Mouse (Mus musculus) liver, embryonic 11.5 days (tissue): ENCODE measurements at regions not wholly inside any gene's neighbourhood (a gene's known extent, or its start where the extent isn't known, plus 50 kb on each side); places are given as distances from the start of the nearest gene placed in this dataset.

Experiments used
- ATAC-seq: fragments of 200-750 bp; cut with Nextera tagmentation; replicated peaks from 2 replicates; pipeline ENCODE4 v1.8.0; 2017; ENCODE audit warnings: moderate number of reproducible peaks, mild to moderate bottlenecking, moderate TSS enrichment, moderate library complexity; ENCODE audit not compliant: low FRiP score
- DNase-seq: peaks from one replicate; pipeline ENCODE4 v3.0.0-alpha.2; 2017; ENCODE audit warnings: low spot score
- H3K27ac ChIP-seq: fragments of 300-500 bp; sonication (generic); 2 replicates; pipeline ENCODE4 v1.5.1; 2014; ENCODE audit warnings: mild to moderate bottlenecking, low read depth, low read length, control low read depth
- H3K27me3 ChIP-seq: fragments of 300-500 bp; sonication (generic); replicated peaks from 2 replicates; pipeline ENCODE4 v1.6.1; 2014; ENCODE audit warnings: low read length, mixed read lengths; ENCODE audit not compliant: control insufficient read depth, insufficient read depth
- H3K36me3 ChIP-seq: fragments of 300-500 bp; sonication (generic); 2 replicates; pipeline ENCODE4 v1.6.1; 2014; ENCODE audit warnings: mild to moderate bottlenecking, low read length, moderate library complexity, mixed read lengths; ENCODE audit not compliant: control insufficient read depth, insufficient read depth
- H3K4me1 ChIP-seq: fragments of 300-500 bp; sonication (generic); replicated peaks from 2 replicates; pipeline ENCODE4 v1.6.1; 2014; ENCODE audit warnings: low read length, mixed read lengths; ENCODE audit not compliant: control insufficient read depth, insufficient read depth
- H3K4me2 ChIP-seq: fragments of 300-500 bp; sonication (generic); 2 replicates; pipeline ENCODE4 v1.6.1; 2014; ENCODE audit warnings: mild to moderate bottlenecking, control low read depth, moderate library complexity
- H3K4me3 ChIP-seq: fragments of 300-500 bp; sonication (generic); 2 replicates; pipeline ENCODE4 v1.5.1; 2014; ENCODE audit warnings: low read depth, low read length, control low read depth
- H3K9ac ChIP-seq: fragments of 300-500 bp; sonication (generic); 2 replicates; pipeline ENCODE4 v1.6.1; 2014; ENCODE audit warnings: low read depth, low read length, control low read depth
- H3K9me3 ChIP-seq: fragments of 300-500 bp; sonication (generic); 2 replicates; pipeline ENCODE4 v1.6.1; 2016; ENCODE audit warnings: low read length, inconsistent platforms, mixed read lengths; ENCODE audit not compliant: control insufficient read depth
- WGBS: fragments of 180-500 bp; shearing (Covaris S2); extraction: QIAGEN DNeasy Blood & Tissue Kit; methylation state at CpG from one replicate; pipeline ENCODE4 v1.1.7; 2014; 5-methylcytosine and 5-hydroxymethylcytosine counted together

DNA sequence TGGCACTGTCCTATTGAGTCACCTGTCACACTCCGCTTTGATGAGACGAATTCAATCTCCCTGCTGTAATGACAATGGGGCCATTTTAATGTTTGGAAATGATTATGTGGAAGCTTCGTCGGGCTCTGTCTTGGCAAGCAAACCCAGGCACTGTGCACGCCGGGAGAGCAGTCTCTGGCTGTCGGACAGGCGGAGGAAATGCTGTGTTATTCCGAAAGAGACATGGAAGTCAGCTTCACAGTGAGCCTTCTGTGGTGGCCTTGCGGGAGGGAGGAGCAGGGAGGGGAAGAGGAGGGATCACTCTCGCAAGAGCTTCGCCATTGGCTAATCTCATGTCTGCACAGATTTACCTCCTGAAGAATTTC is 110.0 kb upstream of the Kiz start:
- no peak for DNase-seq
- WGBS, result 67% methylated on average over 12 of the region's 12 CpGs

DNA sequence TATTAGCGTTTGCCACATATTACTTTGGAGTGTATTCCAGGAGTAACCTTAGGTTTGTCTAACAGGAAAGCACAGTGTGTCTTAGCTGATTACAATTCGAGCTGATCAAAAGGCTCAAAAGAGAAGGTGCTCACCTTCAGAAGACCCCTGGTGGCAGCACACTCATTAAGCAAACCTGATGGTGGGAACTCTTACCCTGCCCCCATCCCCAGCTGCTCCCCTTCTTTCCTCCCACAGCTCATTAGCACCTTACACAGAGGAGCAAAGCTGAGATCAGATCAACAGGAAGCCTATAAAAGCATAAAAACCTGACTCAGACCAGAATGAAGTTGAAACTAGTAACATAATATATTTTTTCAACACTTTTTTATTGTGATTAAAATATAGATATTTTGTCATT is 101.7 kb upstream of the Kiz start:
- ATAC-seq (no peak), DNase-seq (no peak)
- no peak overlapping the region for H3K9ac ChIP-seq
- no peaks in the 10 kb centered on the region for H3K27me3 ChIP-seq
- no peak overlapping the region for H3K4me2 ChIP-seq
- H3K4me1 ChIP-seq, result no peaks in the 10 kb centered on the region
- H3K27ac ChIP-seq, result no peak overlapping the region
- H3K4me3 ChIP-seq, result no peak overlapping the region
- no peaks in the 10 kb centered on the region for H3K36me3 ChIP-seq
- H3K9me3 ChIP-seq, result no peaks in the 10 kb centered on the region
- WGBS, result 28% methylated on average over 2 of the region's 2 CpGs

More for the DNA sequence above, 110.0 kb upstream of the Kiz start:
- no peaks in the 10 kb centered on the region for H3K27me3 ChIP-seq
- ATAC-seq, result no peak
- no peak overlapping the region for H3K27ac ChIP-seq
- no peak overlapping the region for H3K4me3 ChIP-seq
- H3K4me2 ChIP-seq, result no peak overlapping the region
- H3K4me1 ChIP-seq, result no peaks in the 10 kb centered on the region
- H3K9ac ChIP-seq, result no peak overlapping the region
- H3K36me3 ChIP-seq, result no peaks in the 10 kb centered on the region
- H3K9me3 ChIP-seq, result no peaks in the 10 kb centered on the region

DNA sequence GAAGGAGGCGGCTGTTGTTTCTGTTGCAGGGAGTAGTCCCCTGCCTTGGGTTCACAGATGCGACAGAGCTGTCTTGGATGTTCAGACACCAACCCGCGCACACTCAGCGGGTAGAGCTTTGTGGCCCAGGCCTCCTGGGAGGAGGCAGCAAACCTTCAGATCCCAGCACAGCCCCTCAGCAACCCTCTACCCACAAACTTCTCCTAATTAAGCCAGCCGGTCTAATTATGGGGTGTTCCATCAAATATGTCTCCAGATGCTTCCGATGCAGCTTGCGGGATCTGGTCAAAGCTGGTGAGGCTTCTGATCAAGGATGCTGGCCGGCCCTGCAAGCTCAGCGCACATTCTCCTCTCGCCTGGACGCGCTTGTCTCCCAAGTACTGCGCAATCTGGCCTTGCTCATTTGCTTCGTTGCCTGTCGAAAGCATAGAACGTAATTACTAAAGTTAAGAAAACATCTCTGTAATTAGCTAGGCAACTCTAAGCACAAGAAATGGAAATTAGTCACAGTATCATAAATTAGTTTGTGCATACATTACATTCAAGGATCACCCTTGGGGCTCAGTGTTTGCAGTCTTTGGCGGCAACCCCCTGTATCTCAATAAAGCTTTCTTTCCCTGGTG is 92.0 kb upstream of the Kiz start:
- ATAC-seq, result no peak
- H3K27me3 ChIP-seq, result no peaks in the 10 kb centered on the region
- no peak overlapping the region for H3K4me2 ChIP-seq
- no peak overlapping the region for H3K27ac ChIP-seq
- H3K36me3 ChIP-seq, result no peaks in the 10 kb centered on the region
- H3K4me3 ChIP-seq, result no peak overlapping the region
- no peaks in the 10 kb centered on the region for H3K9me3 ChIP-seq
- WGBS, result 64% methylated on average over 18 of the region's 18 CpGs
- no peak for DNase-seq
- H3K4me1 ChIP-seq, result no peaks in the 10 kb centered on the region
- no peak overlapping the region for H3K9ac ChIP-seq

DNA sequence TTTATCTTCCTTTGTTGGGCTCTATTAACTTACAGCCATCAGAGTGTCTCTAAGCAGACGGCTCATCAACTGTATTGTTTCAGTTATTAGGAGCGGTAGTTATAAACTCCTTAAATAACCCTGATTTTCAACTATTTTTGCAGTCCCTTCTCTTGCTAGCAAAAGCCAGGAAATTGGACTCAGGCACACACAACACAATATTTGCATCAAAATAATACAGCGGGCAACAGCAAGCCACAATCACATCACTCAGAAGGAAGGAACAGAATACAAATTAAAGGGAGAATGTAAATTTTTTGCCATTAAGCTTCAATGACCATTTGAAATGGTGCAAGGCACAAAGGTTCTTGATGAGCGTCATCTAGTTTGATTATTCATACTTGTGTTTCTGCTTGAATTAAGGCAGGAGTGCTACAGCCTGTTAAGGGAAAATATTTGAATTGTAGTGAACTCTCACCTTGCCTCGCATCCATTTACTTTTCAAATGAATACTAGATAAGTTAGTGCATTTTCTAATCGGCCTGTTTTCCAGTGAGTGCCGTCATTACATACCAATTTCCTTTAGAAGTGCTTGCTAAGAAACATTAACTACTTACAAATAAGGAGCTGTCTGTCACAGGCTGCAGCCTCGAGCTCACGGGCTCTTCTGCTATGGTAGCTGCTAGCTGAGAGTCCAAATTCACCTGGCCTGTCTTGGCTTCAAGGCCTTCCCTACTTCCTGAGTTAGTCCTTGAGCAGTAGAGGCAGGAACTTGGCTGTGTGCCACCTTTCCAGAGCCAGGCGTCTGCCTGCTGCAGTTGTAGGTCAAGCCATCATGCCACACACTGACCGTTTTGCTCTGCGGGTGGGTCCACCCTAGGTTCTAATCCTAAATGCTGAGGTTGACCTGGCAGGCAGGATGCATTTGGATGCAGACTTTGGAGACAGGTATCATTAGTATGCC is 91.1 kb upstream of the Kiz start:
- no peaks in the 10 kb centered on the region for H3K4me1 ChIP-seq
- no peak overlapping the region for H3K4me3 ChIP-seq
- WGBS, result 77% methylated on average over 12 of the region's 12 CpGs
- DNase-seq (no peak), ATAC-seq (no peak)
- H3K27me3 ChIP-seq, result no peaks in the 10 kb centered on the region
- H3K4me2 ChIP-seq, result no peak overlapping the region
- H3K9ac ChIP-seq, result no peak overlapping the region
- H3K9me3 ChIP-seq, result no peaks in the 10 kb centered on the region
- no peaks in the 10 kb centered on the region for H3K36me3 ChIP-seq
- no peak overlapping the region for H3K27ac ChIP-seq

DNA sequence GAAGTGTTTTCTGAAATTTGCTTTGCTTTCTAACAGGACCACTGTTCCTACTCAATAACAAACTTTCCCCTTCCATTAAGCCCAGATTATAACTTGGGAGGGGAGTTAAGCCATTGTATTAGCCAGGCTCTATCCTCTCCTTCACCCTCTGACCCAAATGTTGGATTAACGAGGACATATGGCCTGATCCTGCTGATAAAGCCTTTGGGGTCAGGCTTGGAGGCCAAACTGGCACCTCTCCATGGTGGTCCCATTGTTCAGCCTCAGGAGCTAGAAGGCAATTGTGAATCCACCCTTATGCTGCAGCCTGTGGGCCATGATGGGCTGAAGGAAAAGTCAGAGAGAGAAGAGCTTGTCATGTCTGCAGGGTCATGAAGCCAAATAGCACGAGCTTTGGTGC is 80.8 kb upstream of the Kiz start:
- Histone ChIP-seq H3K9ac (no peak overlapping the region), H3K27ac (no peak overlapping the region), H3K4me2 (no peak overlapping the region), H3K4me1 (no peaks in the 10 kb centered on the region), H3K36me3 (no peaks in the 10 kb centered on the region), H3K9me3 (no peaks in the 10 kb centered on the region), H3K27me3 (no peaks in the 10 kb centered on the region), H3K4me3 (no peak overlapping the region)
- ATAC-seq (no peak), DNase-seq (no peak)
- WGBS, result 28% methylated on average over 2 of the region's 2 CpGs

DNA sequence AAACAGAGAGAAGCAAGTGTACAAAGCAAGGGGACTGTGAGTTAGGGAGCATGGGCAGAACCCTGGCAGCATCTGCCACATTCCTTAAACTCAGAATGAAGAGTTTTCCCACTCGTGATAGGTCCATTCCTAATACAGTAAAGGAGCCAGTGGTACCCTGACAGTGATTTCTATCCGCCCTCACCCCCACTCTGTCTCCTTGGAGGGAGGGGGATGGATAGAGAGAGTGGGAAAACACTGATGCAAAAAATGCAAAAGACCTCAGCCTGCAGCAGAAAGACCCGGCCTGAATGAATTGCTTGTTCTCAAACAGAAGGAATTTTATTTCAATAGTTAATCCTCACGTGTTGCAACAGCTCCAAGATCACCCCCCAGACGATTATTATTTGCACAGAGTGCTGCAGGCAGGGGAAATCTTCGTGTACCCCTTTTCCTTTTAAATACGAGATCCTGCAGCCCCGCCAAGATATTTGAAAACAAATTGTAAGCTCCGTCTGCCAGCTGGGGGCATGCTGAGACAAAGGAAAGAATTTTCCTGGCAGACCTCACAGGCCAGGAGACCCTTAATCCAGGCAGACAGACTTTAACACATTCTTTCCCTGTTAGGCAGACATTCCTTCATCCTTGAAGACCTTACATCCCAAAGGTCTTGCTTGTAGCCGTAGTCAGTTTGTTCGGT is 68.4 kb upstream of the Kiz start:
- H3K27ac ChIP-seq, result no peak overlapping the region
- no peaks in the 10 kb centered on the region for H3K27me3 ChIP-seq
- H3K4me2 ChIP-seq, result no peak overlapping the region
- no peaks in the 10 kb centered on the region for H3K36me3 ChIP-seq
- ATAC-seq, result no peak
- H3K4me1 ChIP-seq, result no peaks in the 10 kb centered on the region
- 28% methylated on average over 11 of the region's 11 CpGs for WGBS
- H3K9ac ChIP-seq, result no peak overlapping the region
- H3K9me3 ChIP-seq, result no peaks in the 10 kb centered on the region
- no peak for DNase-seq
- H3K4me3 ChIP-seq, result no peak overlapping the region

DNA sequence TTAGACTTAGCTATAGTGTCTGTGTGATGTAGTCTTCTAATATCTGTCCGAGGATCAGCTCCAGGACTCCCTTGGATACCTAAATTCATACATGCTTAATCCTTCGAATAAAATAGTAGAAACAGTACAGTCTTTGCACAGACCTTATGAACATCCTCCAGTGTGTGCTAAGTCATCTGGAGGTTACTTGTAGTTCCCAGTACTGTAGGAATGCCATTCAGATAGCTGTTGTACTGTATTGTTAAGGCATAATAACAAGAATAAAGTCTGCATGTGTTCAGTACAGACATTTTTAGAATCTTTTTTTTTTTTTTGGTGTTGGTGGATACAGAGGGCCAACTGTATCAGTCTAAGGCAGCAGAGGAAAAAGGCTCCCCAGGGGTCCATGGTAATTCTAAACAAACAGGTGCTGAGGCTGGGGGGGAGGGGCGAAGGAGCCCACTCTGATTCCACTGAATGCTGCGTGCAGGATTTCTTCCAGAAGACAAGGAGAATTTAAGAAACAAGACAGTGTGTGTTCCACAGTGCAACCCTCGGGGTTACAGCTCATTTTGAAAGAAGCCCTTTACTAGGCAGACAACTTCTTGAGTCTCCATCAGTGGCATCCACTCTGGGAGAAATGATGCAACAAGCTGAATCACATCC is 67.7 kb upstream of the Kiz start:
- Histone ChIP-seq H3K36me3 (no peaks in the 10 kb centered on the region), H3K27me3 (no peaks in the 10 kb centered on the region), H3K4me3 (no peak overlapping the region), H3K4me2 (no peak overlapping the region), H3K9ac (no peak overlapping the region), H3K27ac (no peak overlapping the region), H3K4me1 (no peaks in the 10 kb centered on the region), H3K9me3 (no peaks in the 10 kb centered on the region)
- no peak for DNase-seq
- WGBS, result 69% methylated on average over 5 of the region's 5 CpGs
- ATAC-seq, result no peak

DNA sequence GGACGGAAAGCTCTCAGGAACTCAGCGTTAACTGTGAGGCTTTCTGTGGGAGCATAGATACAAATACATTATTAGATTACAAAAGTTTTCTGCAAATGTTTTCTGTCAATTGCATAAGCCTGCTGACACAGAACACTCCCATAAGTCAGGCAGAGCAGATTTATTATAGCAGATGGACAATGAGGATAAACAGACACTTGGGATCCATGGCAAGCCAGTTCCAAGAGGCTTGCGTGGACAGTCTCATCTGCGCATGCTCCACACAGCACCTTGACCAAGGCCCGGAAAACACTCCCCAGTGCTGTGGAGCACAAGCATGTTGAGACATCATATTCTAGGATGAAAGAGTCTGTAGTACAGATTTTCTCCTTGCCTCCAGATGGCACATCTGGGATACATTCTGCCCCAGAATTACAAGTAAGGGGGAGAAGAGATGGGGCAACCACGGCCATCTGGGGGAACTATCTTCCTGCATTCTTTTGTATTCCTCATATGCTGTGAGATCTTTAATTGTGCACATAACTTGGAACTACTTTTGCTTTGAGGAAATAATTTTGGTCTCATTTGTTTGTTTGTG is 62.7 kb upstream of the Kiz start:
- Histone ChIP-seq H3K36me3 (no peaks in the 10 kb centered on the region), H3K9ac (no peak overlapping the region), H3K4me2 (no peak overlapping the region), H3K4me3 (no peak overlapping the region), H3K9me3 (no peaks in the 10 kb centered on the region), H3K27me3 (no peaks in the 10 kb centered on the region), H3K27ac (no peak overlapping the region), H3K4me1 (no peaks in the 10 kb centered on the region)
- WGBS, result 75% methylated on average over 6 of the region's 6 CpGs
- ATAC-seq, result no peak
- no peak for DNase-seq
